Mouse (Mus musculus) neural tube, embryonic 11.5 days (tissue): ENCODE results near the gene Mtfp1. TPM values are rescaled to one million over a fixed set of nuclear protein-coding genes. Genes with fewer than 3 reads are reported as not detected.
"Not testable (repeated sequence)": the region's sequence is repeated elsewhere in the genome, so short reads cannot be mapped to it uniquely, and the experiment has no call there.

Experiments used
- ATAC-seq: fragments of 200-750 bp; cut with Nextera tagmentation; 2 replicates; pipeline ENCODE4 v1.8.0; 2017; ENCODE audit warnings: moderate number of reproducible peaks, mild to moderate bottlenecking, moderate TSS enrichment, moderate library complexity; ENCODE audit not compliant: insufficient read depth, low FRiP score, low TSS enrichment
- DNase-seq: peaks from one replicate; pipeline ENCODE4 v3.0.0-alpha.2; 2015; ENCODE audit warnings: low spot score
- H3K27ac ChIP-seq: fragments of 300-500 bp; sonication (generic); 2 replicates; pipeline ENCODE4 v1.5.1; 2014; ENCODE audit warnings: low read depth, mild to moderate bottlenecking, low read length
- H3K27me3 ChIP-seq: fragments of 300-500 bp; sonication (generic); 2 replicates; pipeline ENCODE4 v1.6.1; 2014; ENCODE audit warnings: mild to moderate bottlenecking, low read length, mixed read lengths; ENCODE audit not compliant: control insufficient read depth, insufficient read depth
- H3K36me3 ChIP-seq: fragments of 300-500 bp; sonication (generic); 2 replicates; pipeline ENCODE4 v1.6.1; 2014; ENCODE audit warnings: mild to moderate bottlenecking, low read length, moderate library complexity, mixed read lengths; ENCODE audit not compliant: control insufficient read depth, insufficient read depth
- H3K4me1 ChIP-seq: fragments of 300-500 bp; sonication (generic); 2 replicates; pipeline ENCODE4 v1.6.1; 2014; ENCODE audit warnings: low read length, mixed read lengths; ENCODE audit not compliant: control insufficient read depth, insufficient read depth
- H3K4me2 ChIP-seq: fragments of 300-500 bp; sonication (generic); 2 replicates; pipeline ENCODE4 v1.6.1; 2014; ENCODE audit warnings: low read depth, mild to moderate bottlenecking, moderate library complexity
- H3K4me3 ChIP-seq: fragments of 300-500 bp; sonication (generic); 2 replicates; pipeline ENCODE4 v1.5.1; 2014; ENCODE audit warnings: low read depth, low read length
- H3K9ac ChIP-seq: fragments of 300-500 bp; sonication (generic); 2 replicates; pipeline ENCODE4 v1.6.1; 2014; ENCODE audit warnings: mild to moderate bottlenecking, low read length
- H3K9me3 ChIP-seq: fragments of 300-500 bp; sonication (generic); 2 replicates; pipeline ENCODE4 v1.6.1; 2016; ENCODE audit warnings: low read length; ENCODE audit not compliant: control insufficient read depth
- WGBS: fragments of 180-500 bp; shearing (Covaris S2); extraction: QIAGEN DNeasy Blood & Tissue Kit; methylation state at CpG from one replicate; pipeline ENCODE4 v1.1.7; 2014; 5-methylcytosine and 5-hydroxymethylcytosine counted together
- polyA plus RNA-seq: library from polyadenylated mRNA; unstranded; fragments of >200 nt; fragmentation: Nextera tagmentation; extraction: Ambion mirVana; gene quantifications from 2 replicates; pipeline ENCODE4 v1.2.1, GENCODE M21; 2014

Gene Mtfp1
- polyA plus RNA-seq, 1 experiment from 2014 or later = 6.7 TPM

DNA sequence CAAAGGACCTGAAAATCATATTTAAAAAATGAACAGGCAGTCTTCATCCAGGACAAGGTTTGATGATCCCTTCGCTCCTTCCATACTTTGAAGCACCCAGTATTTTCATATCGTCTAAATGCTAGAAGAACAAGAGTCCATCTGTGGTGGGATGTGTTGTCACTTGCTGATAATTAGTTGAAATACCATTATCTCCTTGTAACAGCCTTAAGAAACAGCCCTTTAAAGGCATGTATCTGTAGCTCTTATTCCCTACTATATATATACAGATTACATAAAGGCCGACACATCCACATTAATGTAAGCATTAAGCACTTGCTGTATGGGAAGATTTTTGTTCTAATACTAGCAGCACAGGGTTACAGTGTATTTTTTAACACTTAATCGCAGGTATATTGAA lies 33.2 kb upstream of the Mtfp1 start:
- not testable (repeated sequence) for H3K4me2 ChIP-seq, H3K4me1 ChIP-seq, ATAC-seq, H3K27ac ChIP-seq, H3K36me3 ChIP-seq, H3K27me3 ChIP-seq, H3K9ac ChIP-seq, H3K4me3 ChIP-seq, H3K9me3 ChIP-seq, DNase-seq
- 96% methylated on average over 4 of the region's 4 CpGs for WGBS

- no peak for ATAC-seq
- no peaks in the 10 kb centered on the region for H3K4me1 ChIP-seq
- H3K4me3 ChIP-seq = no peak overlapping the region
- no peak for DNase-seq
- no peaks in the 10 kb centered on the region for H3K36me3 ChIP-seq
- no peaks in the 10 kb centered on the region for H3K27me3 ChIP-seq
- H3K9me3 ChIP-seq = no peaks in the 10 kb centered on the region
- H3K27ac ChIP-seq = no peak overlapping the region
- 83% methylated on average over 1 of the region's 1 CpGs for WGBS
- H3K9ac ChIP-seq = no peak overlapping the region
- no peak overlapping the region for H3K4me2 ChIP-seq
Observed at GRCm38 (mm10) chr11:4127059-4127458, 31.8 kb upstream of the Mtfp1 start.

DNA sequence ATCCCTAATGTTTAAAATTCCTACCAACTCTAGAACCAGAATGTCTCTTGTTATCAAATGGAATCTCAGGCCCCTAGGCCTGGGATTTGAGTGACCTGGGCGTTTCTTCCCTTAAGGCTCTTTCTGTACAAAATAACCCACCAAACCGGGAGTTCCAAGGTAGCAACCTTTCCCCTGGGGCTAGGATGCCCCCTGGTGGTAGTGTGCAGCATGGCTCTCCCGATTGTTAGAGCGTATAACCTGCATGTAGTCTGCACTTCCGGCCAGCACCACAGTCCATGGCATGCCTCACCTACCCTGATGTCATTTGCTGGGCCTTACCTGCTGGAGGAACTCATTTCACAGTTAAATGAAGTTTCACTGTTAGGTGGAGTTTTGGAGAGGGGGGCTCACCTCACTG lies 28.7 kb upstream of the Mtfp1 start:
- 60% methylated on average over 5 of the region's 5 CpGs for WGBS
- ATAC-seq = no peak
- DNase-seq = no peak
- Histone ChIP-seq H3K27ac (no peak overlapping the region), H3K36me3 (no peaks in the 10 kb centered on the region), H3K27me3 (no peaks in the 10 kb centered on the region), H3K4me1 (no peaks in the 10 kb centered on the region), H3K4me3 (no peak overlapping the region), H3K4me2 (no peak overlapping the region), H3K9ac (no peak overlapping the region), H3K9me3 (no peaks in the 10 kb centered on the region)

- Histone ChIP-seq H3K27ac (no peak within 1 kb of the TSS), H3K9me3 (no peaks in the 10 kb centered on the region), H3K4me2 (no peak within 1 kb of the TSS), H3K4me1 (no peaks in the 10 kb centered on the region; the same call in 1 of the 2 replicates), H3K4me3 (no peak within 1 kb of the TSS), H3K9ac (no peak within 1 kb of the TSS), H3K36me3 (no peaks in the 10 kb centered on the region), H3K27me3 (no peaks in the 10 kb centered on the region; the same call in 1 of the 2 replicates)
- 84% methylated on average over 10 of the region's 10 CpGs for WGBS
- ATAC-seq = no peak
- no peak for DNase-seq
Observed at GRCm38 (mm10) chr11:4122742-4123579, 27.7 kb upstream of the Mtfp1 start, which contains the start of gene Sec14l2. Sec14l2 (minus strand) TSS chr11:4123415.

- H3K27ac ChIP-seq = no peak overlapping the region
Observed at GRCm38 (mm10) chr11:4122226-4122625, 27.0 kb upstream of the Mtfp1 start.

GRCm38 (mm10) chr11:4121691-4122090 lies 26.4 kb upstream of the Mtfp1 start:
- 79% methylated on average over 3 of the region's 3 CpGs for WGBS
- Histone ChIP-seq H3K4me1 (no peaks in the 10 kb centered on the region; the same call in 1 of the 2 replicates), H3K36me3 (no peaks in the 10 kb centered on the region), H3K27me3 (no peaks in the 10 kb centered on the region; the same call in 1 of the 2 replicates), H3K9me3 (no peaks in the 10 kb centered on the region), H3K4me3 (no peak overlapping the region), H3K9ac (no peak overlapping the region), H3K27ac (no peak overlapping the region), H3K4me2 (no peak overlapping the region)
- DNase-seq (no peak), ATAC-seq (no peak)

More at GRCm38 (mm10) chr11:4122226-4122625, 27.0 kb upstream of the Mtfp1 start:
- H3K4me3 ChIP-seq = no peak overlapping the region
- no peaks in the 10 kb centered on the region; the same call in 1 of the 2 replicates for H3K4me1 ChIP-seq
- no peak overlapping the region for H3K4me2 ChIP-seq
- H3K9me3 ChIP-seq = no peaks in the 10 kb centered on the region
- 88% methylated on average over 5 of the region's 5 CpGs for WGBS
- no peaks in the 10 kb centered on the region; the same call in 1 of the 2 replicates for H3K27me3 ChIP-seq
- H3K9ac ChIP-seq = no peak overlapping the region
- no peak for ATAC-seq
- no peak for DNase-seq
- no peaks in the 10 kb centered on the region for H3K36me3 ChIP-seq

- Histone ChIP-seq H3K27ac (no peak overlapping the region), H3K27me3 (no peaks in the 10 kb centered on the region; the same call in 1 of the 2 replicates), H3K4me2 (no peak overlapping the region), H3K9ac (no peak overlapping the region), H3K4me1 (no peaks in the 10 kb centered on the region; the same call in 1 of the 2 replicates), H3K9me3 (no peaks in the 10 kb centered on the region), H3K4me3 (no peak overlapping the region), H3K36me3 (no peaks in the 10 kb centered on the region)
- DNase-seq (no peak), ATAC-seq (no peak)
- WGBS = 78% methylated on average over 5 of the region's 5 CpGs
Observed at GRCm38 (mm10) chr11:4119635-4120034, 24.4 kb upstream of the Mtfp1 start.

GRCm38 (mm10) chr11:4118081-4118921 lies 23.1 kb upstream of the Mtfp1 start:
- peak; percentile 73 for DNase-seq
- H3K4me2 ChIP-seq = peak overlapping the region; percentile 97
- H3K27ac ChIP-seq = no peak overlapping the region
- WGBS = 3% methylated on average over 41 of the region's 41 CpGs
- peak overlapping the region; percentile 61 for H3K4me3 ChIP-seq
- no peaks in the 10 kb centered on the region; the same call in 1 of the 2 replicates for H3K4me1 ChIP-seq
- peak; percentile 73; the same call in 1 of the 2 replicates for ATAC-seq
- H3K9ac ChIP-seq = peak overlapping the region; percentile 74
- no peaks in the 10 kb centered on the region for H3K36me3 ChIP-seq
- no peaks in the 10 kb centered on the region; the same call in 1 of the 2 replicates for H3K27me3 ChIP-seq
- no peaks in the 10 kb centered on the region for H3K9me3 ChIP-seq
